9 mouse cellular contexts compared by ENCODE assay signal in the genomic region with DNA sequence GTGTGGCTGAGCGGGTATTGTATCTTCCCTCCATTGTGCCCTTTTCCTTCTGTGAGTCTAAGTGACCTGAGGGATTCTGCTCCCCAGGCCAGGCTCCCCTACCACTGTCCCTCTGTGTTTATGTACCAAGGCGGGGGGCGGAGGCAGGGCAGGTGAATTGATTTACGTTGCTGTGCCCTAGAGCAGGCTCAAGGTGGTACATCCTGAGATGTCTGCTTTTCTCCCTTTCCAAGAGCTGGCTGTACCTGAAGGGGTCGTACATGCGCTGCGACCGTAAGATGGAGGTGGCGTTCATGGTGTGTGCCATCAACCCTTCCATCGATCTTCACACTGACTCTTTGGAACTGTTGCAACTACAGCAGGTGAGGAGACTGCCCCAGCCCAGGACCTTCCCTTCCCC. TPM values are rescaled to one million over a fixed set of nuclear protein-coding genes. Genes with fewer than 3 reads are reported as not detected.
DNase-seq lines count a peak whose midpoint lies in the region; ATAC-seq lines count a peak whose summit lies in the region.
"Had no signal": no experiment of that assay in that cellular context is flagged by ENCODE, and none has a peak within 500 bp of the region (broad histone marks: within the 10 kb centered on the region; RNA-seq: fewer than 3 reads in every experiment).

No protein-coding gene starts in this region.

- H3K9ac ChIP-seq in heart, embryonic 14.5 days (ENCODE audit: low read length) = peak overlapping the region; percentile 92
- peak overlapping the region; percentile 5; the same call in 1 of the 2 replicates for H3K9ac ChIP-seq in hindbrain, embryonic 11.5 days (ENCODE audit: low read depth, low read length)

- H3K4me1 ChIP-seq in heart, embryonic 14.5 days (ENCODE audit: control insufficient read depth in 2 of 2, insufficient read depth in 2 of 2, low read length in 2 of 2) = peaks cover 25% of the 10 kb centered on the region in 2 experiments
- peaks cover 62% of the 10 kb centered on the region for H3K4me1 ChIP-seq in embryonic facial prominence, embryonic 10.5 days
- peaks cover 14% of the 10 kb centered on the region for H3K4me1 ChIP-seq in hindbrain, embryonic 11.5 days (replicated peaks; ENCODE audit: control insufficient read depth, insufficient read depth, low read length)
- peaks cover 63% of the 10 kb centered on the region for H3K4me1 ChIP-seq in midbrain, embryonic 10.5 days

- H3K27me3 ChIP-seq in heart, embryonic 14.5 days (ENCODE audit: control insufficient read depth, insufficient read depth, low read length) = no peaks in the 10 kb centered on the region
- no peaks in the 10 kb centered on the region for H3K27me3 ChIP-seq in embryonic facial prominence, embryonic 10.5 days (replicated peaks; ENCODE audit: low read depth, poor library complexity, severe bottlenecking)
- H3K27me3 ChIP-seq in hindbrain, embryonic 11.5 days (ENCODE audit: control insufficient read depth, insufficient read depth, low read length) = no peaks in the 10 kb centered on the region
- H3K27me3 ChIP-seq in midbrain, embryonic 10.5 days (ENCODE audit: low read depth, poor library complexity, severe bottlenecking) = peaks cover 5% of the 10 kb centered on the region; the same call in 1 of the 2 replicates

- peaks cover 38% of the 10 kb centered on the region for H3K36me3 ChIP-seq in heart, embryonic 14.5 days (ENCODE audit: control insufficient read depth, insufficient read depth, low read length)
- H3K36me3 ChIP-seq in embryonic facial prominence, embryonic 10.5 days (replicated peaks) = peaks cover 40% of the 10 kb centered on the region
- H3K36me3 ChIP-seq in hindbrain, embryonic 11.5 days (ENCODE audit: control insufficient read depth, insufficient read depth, low read length) = peaks cover 8% of the 10 kb centered on the region; the same call in 1 of the 2 replicates
- peaks cover 43% of the 10 kb centered on the region for H3K36me3 ChIP-seq in midbrain, embryonic 10.5 days

- no peaks in the 10 kb centered on the region for H3K9me3 ChIP-seq in heart, embryonic 14.5 days (ENCODE audit: control insufficient read depth, low read length)
- no peaks in the 10 kb centered on the region for H3K9me3 ChIP-seq in embryonic facial prominence, embryonic 10.5 days
- H3K9me3 ChIP-seq in hindbrain, embryonic 11.5 days (ENCODE audit: control insufficient read depth, low read length) = no peaks in the 10 kb centered on the region
- H3K9me3 ChIP-seq in midbrain, embryonic 10.5 days (replicated peaks) = no peaks in the 10 kb centered on the region

- H3K4me3 ChIP-seq in heart, embryonic 14.5 days (ENCODE audit: control insufficient read depth in 1 of 2, insufficient read depth in 1 of 2, low read depth in 1 of 2, low read length in 2 of 2) = peak overlapping the region in 1 of 2 experiments; percentile 93; a peak in 1 of 4 replicates
- H3K4me3 ChIP-seq in embryonic facial prominence, embryonic 10.5 days = peak overlapping the region; percentile 88
- H3K4me3 ChIP-seq in hindbrain, embryonic 11.5 days (ENCODE audit: low read depth, low read length) = peak overlapping the region; percentile 88; the same call in 1 of the 2 replicates
- H3K4me3 ChIP-seq in midbrain, embryonic 10.5 days = peak overlapping the region; percentile 92

- DNase-seq in heart, adult 9 months (ENCODE audit: low spot score in 2 of 2) = no peak
- no peak for DNase-seq in embryonic facial prominence, embryonic 10.5 days (ENCODE audit: low spot score)
- DNase-seq in hindbrain, embryonic 11.5 days (ENCODE audit: low spot score) = no peak
- DNase-seq in midbrain, embryonic 10.5 days (ENCODE audit: low spot score) = no peak
- no peak for DNase-seq in right cerebral cortex, adult 18-20 months
- no peak for DNase-seq in cerebellum, adult 9-11 months
- no peak for DNase-seq in B cell, adult 2 months
- DNase-seq: thymus, adult 2 months had no signal

- H3K27ac ChIP-seq in heart, embryonic 14.5 days (replicated peaks in 1 of 2; ENCODE audit: control insufficient read depth in 1 of 2, insufficient read depth in 1 of 2, low read depth in 2 of 2, low read length in 2 of 2) = no peak overlapping the region
- no peak overlapping the region for H3K27ac ChIP-seq in embryonic facial prominence, embryonic 10.5 days (replicated peaks)
- H3K27ac ChIP-seq in hindbrain, embryonic 11.5 days (ENCODE audit: low read depth, low read length) = no peak overlapping the region
- no peak overlapping the region for H3K27ac ChIP-seq in midbrain, embryonic 10.5 days (replicated peaks)

- 92% methylated on average over 10 of the region's 10 CpGs for WGBS in heart, embryonic 14.5 days
- WGBS in embryonic facial prominence, embryonic 10.5 days = 95% methylated on average over 10 of the region's 10 CpGs
- 96% methylated on average over 10 of the region's 10 CpGs for WGBS in hindbrain, embryonic 11.5 days
- 96% methylated on average over 10 of the region's 10 CpGs for WGBS in midbrain, embryonic 10.5 days

- no peak for ATAC-seq in heart, embryonic 14.5 days (ENCODE audit: insufficient number of reproducible peaks, insufficient read depth, low FRiP score, low read depth)
- ATAC-seq in hindbrain, embryonic 11.5 days (ENCODE audit: low FRiP score) = no peak

- H3K4me2 ChIP-seq in heart, embryonic 14.5 days (ENCODE audit: low read length) = peak overlapping the region; percentile 94
- peak overlapping the region; percentile 96 for H3K4me2 ChIP-seq in hindbrain, embryonic 11.5 days (replicated peaks; ENCODE audit: low read depth, low read length)

RNA-seq across cellular contexts. Expression of a gene that starts 2.1 kb away (rescaled TPM):
- polyA plus RNA-seq in heart, embryonic 14.5 days (2014; fragmentation: Nextera tagmentation; extraction: Ambion mirVana) = 23.3 and 24.1 TPM in 2 replicates
- polyA plus RNA-seq in embryonic facial prominence, embryonic 10.5 days (2016; fragmentation: Nextera tagmentation; extraction: Ambion mirVana) = 122 and 130 TPM in 2 replicates
- 43.0 and 51.3 TPM in 2 replicates for polyA plus RNA-seq in hindbrain, embryonic 11.5 days (2014; fragmentation: Nextera tagmentation; extraction: Ambion mirVana)
- 124 and 128 TPM in 2 replicates for polyA plus RNA-seq in midbrain, embryonic 10.5 days (2016; fragmentation: Nextera tagmentation; extraction: Ambion mirVana)

RNA-seq across cellular contexts. Expression of a gene that starts 4.0 kb away (rescaled TPM):
- polyA plus RNA-seq in heart, embryonic 14.5 days (2014; fragmentation: Nextera tagmentation; extraction: Ambion mirVana) = 9.0 and 13.0 TPM in 2 replicates
- 11.0 and 14.0 TPM in 2 replicates for polyA plus RNA-seq in embryonic facial prominence, embryonic 10.5 days (2016; fragmentation: Nextera tagmentation; extraction: Ambion mirVana)
- 6.7 and 8.5 TPM in 2 replicates for polyA plus RNA-seq in hindbrain, embryonic 11.5 days (2014; fragmentation: Nextera tagmentation; extraction: Ambion mirVana)
- polyA plus RNA-seq in midbrain, embryonic 10.5 days (2016; fragmentation: Nextera tagmentation; extraction: Ambion mirVana) = 11.3 and 13.8 TPM in 2 replicates

RNA-seq across cellular contexts. Expression of a gene that starts 26.6 kb away (rescaled TPM):
- 86.9 and 93.1 TPM in 2 replicates for polyA plus RNA-seq in heart, embryonic 14.5 days (2014; fragmentation: Nextera tagmentation; extraction: Ambion mirVana)
- 185 and 205 TPM in 2 replicates for polyA plus RNA-seq in embryonic facial prominence, embryonic 10.5 days (2016; fragmentation: Nextera tagmentation; extraction: Ambion mirVana)
- 156 and 178 TPM in 2 replicates for polyA plus RNA-seq in hindbrain, embryonic 11.5 days (2014; fragmentation: Nextera tagmentation; extraction: Ambion mirVana)
- polyA plus RNA-seq in midbrain, embryonic 10.5 days (2016; fragmentation: Nextera tagmentation; extraction: Ambion mirVana) = 189 and 194 TPM in 2 replicates

RNA-seq across cellular contexts. Expression of a gene that starts 30.7 kb away (rescaled TPM):
- 0.43 and 0.78 TPM in 2 replicates for polyA plus RNA-seq in heart, embryonic 14.5 days (2014; fragmentation: Nextera tagmentation; extraction: Ambion mirVana)
- polyA plus RNA-seq in embryonic facial prominence, embryonic 10.5 days (2016; fragmentation: Nextera tagmentation; extraction: Ambion mirVana) = 0.12 and 0.39 TPM in 2 replicates
- polyA plus RNA-seq in hindbrain, embryonic 11.5 days (2014; fragmentation: Nextera tagmentation; extraction: Ambion mirVana) = 0.50 and 0.82 TPM in 2 replicates
- polyA plus RNA-seq in midbrain, embryonic 10.5 days (2016; fragmentation: Nextera tagmentation; extraction: Ambion mirVana) = 0.11 and 0.15 TPM in 2 replicates

RNA-seq across cellular contexts. Expression of a gene that starts 47.3 kb away (rescaled TPM):
- polyA plus RNA-seq in heart, embryonic 14.5 days (2014; fragmentation: Nextera tagmentation; extraction: Ambion mirVana) = 225 and 226 TPM in 2 replicates
- polyA plus RNA-seq in embryonic facial prominence, embryonic 10.5 days (2016; fragmentation: Nextera tagmentation; extraction: Ambion mirVana) = 1.1 and 2.2 TPM in 2 replicates
- 1.6 and 2.1 TPM in 2 replicates for polyA plus RNA-seq in hindbrain, embryonic 11.5 days (2014; fragmentation: Nextera tagmentation; extraction: Ambion mirVana)
- polyA plus RNA-seq in midbrain, embryonic 10.5 days (2016; fragmentation: Nextera tagmentation; extraction: Ambion mirVana) = 2.1 and 2.7 TPM in 2 replicates
